Mouse (Mus musculus) heart, embryonic 15.5 days (tissue): ENCODE measurements around the gene Abca3. TPM values are rescaled to one million over a fixed set of nuclear protein-coding genes. Genes with fewer than 3 reads are reported as not detected.

ENCODE experiments used
- ATAC-seq: fragments of 200-750 bp; cut with Nextera tagmentation; replicated peaks from 2 replicates; pipeline ENCODE4 v1.8.0; 2017; ENCODE audit warnings: low read depth, moderate TSS enrichment; ENCODE audit not compliant: insufficient number of reproducible peaks, insufficient read depth, low FRiP score
- H3K27ac ChIP-seq: fragments of 300-500 bp; sonication (generic); 2 replicates; pipeline ENCODE4 v1.5.1; 2015; ENCODE audit warnings: mild to moderate bottlenecking, inconsistent platforms
- H3K27me3 ChIP-seq: fragments of 300-500 bp; sonication (generic); 2 replicates; pipeline ENCODE4 v1.6.1; 2015; ENCODE audit warnings: inconsistent platforms
- H3K36me3 ChIP-seq: fragments of 300-500 bp; sonication (generic); 2 replicates; pipeline ENCODE4 v1.6.1; 2015; ENCODE audit warnings: mild to moderate bottlenecking, inconsistent platforms
- H3K4me1 ChIP-seq: fragments of 300-500 bp; sonication (generic); replicated peaks from 2 replicates; pipeline ENCODE4 v1.6.1; 2015; ENCODE audit warnings: inconsistent platforms
- H3K4me2 ChIP-seq: fragments of 300-500 bp; sonication (generic); 2 replicates; pipeline ENCODE4 v1.6.1; 2015; ENCODE audit warnings: inconsistent platforms, mild to moderate bottlenecking, moderate library complexity
- H3K4me3 ChIP-seq: fragments of 300-500 bp; sonication (generic); 2 replicates; pipeline ENCODE4 v1.5.1; 2015; ENCODE audit warnings: mild to moderate bottlenecking, inconsistent platforms
- H3K9ac ChIP-seq: fragments of 300-500 bp; sonication (generic); 2 replicates; pipeline ENCODE4 v1.6.1; 2015; ENCODE audit warnings: mild to moderate bottlenecking, inconsistent platforms
- H3K9me3 ChIP-seq: fragments of 300-500 bp; sonication (generic); replicated peaks from 2 replicates; pipeline ENCODE4 v1.6.1; 2016; ENCODE audit warnings: inconsistent platforms
- WGBS: fragments of 180-500 bp; shearing (Covaris S2); methylation state at CpG from one replicate; pipeline ENCODE4 v1.1.7; 2015; ENCODE audit warnings: mixed read lengths; 5-methylcytosine and 5-hydroxymethylcytosine counted together
- polyA plus RNA-seq: library from polyadenylated mRNA; unstranded; fragments of >200 nt; fragmentation: Nextera tagmentation; extraction: Ambion mirVana; gene quantifications from 2 replicates; pipeline ENCODE4 v1.2.1, GENCODE M21; 2015

The Abca3 gene
- polyA plus RNA-seq: 6.0 and 7.8 TPM in 2 replicates

DNA sequence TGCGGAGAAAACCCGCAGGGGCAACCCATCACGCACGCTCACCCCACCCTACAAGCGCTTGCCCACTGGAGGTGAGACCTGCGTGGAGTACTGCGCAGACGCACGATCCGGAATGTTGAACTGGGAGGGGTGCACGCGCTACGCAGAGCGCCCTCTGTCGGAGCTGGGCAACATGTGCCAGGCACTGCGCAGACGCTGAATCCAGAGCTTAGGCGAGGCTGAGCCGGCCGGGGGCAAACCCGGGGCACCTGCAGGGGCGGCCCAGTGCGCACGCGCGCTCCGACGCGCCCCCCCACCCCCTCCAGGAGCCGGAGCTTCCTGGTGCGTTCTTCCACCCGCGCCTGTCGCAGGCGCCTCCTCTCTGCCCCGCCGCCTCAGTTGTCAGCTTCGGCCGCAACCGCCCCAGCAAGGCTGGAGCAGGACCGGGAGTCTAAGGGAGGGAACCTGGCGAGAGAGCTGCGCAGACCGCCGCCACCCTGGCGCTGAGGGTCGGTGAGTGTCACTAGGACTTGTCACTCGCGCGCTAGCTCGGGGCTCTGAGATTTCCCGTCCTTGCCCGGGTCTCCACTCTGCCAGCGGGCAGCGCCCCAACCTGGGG is at the start of gene Abca3:
Gene Abca3, plus strand, starts transcription at position 191 of the 598 bp plus-strand sequence.
- ATAC-seq: peak; percentile 95
- H3K27me3 ChIP-seq: peaks cover 22% of the 10 kb centered on the region
- no peaks in the 10 kb centered on the region for H3K36me3 ChIP-seq
- H3K4me1 ChIP-seq: peaks cover 16% of the 10 kb centered on the region
- H3K4me3 ChIP-seq: peak within 1 kb of the TSS; percentile 71
- H3K9ac ChIP-seq: peak within 1 kb of the TSS; percentile 70
- peak within 1 kb of the TSS; percentile 38 for H3K27ac ChIP-seq
- H3K9me3 ChIP-seq: no peaks in the 10 kb centered on the region
- peak within 1 kb of the TSS; percentile 98 for H3K4me2 ChIP-seq
- WGBS: under 1% methylated on average over 45 of the region's 55 CpGs

DNA sequence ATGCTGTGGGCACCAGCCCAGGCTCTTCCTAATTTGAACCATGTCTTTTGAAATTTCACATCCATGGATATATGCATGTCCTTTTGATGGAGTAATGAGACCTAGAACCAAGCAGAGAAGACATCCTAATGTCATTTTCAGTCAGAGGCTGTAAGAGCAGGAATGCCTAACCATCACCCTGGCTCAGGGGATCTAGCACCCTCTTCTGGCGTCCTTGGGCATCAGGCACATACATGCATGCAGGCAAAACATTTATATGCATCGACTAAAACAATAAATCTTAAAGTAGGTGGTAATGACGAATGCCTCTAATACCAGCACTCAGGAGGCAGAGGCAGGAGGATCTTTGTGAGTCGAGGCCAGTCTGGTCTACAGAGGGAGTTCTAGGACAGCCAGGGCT is 44.2 kb upstream of the Abca3 start:
- Histone ChIP-seq H3K4me1 (no peaks in the 10 kb centered on the region), H3K36me3 (no peaks in the 10 kb centered on the region), H3K27me3 (no peaks in the 10 kb centered on the region), H3K9me3 (no peaks in the 10 kb centered on the region), H3K4me3 (no peak overlapping the region), H3K27ac (no peak overlapping the region), H3K4me2 (no peak overlapping the region), H3K9ac (no peak overlapping the region)
- no peak for ATAC-seq
- WGBS: 47% methylated on average over 4 of the region's 4 CpGs

GRCm38 (mm10) chr17:24320826-24321225 is 30.9 kb upstream of the Abca3 start:
- Histone ChIP-seq H3K4me2 (no peak overlapping the region), H3K4me3 (no peak overlapping the region), H3K27ac (no peak overlapping the region), H3K36me3 (no peaks in the 10 kb centered on the region), H3K9ac (no peak overlapping the region), H3K27me3 (no peaks in the 10 kb centered on the region), H3K9me3 (no peaks in the 10 kb centered on the region), H3K4me1 (no peaks in the 10 kb centered on the region)
- WGBS: 84% methylated on average over 3 of the region's 3 CpGs
- no peak for ATAC-seq

DNA sequence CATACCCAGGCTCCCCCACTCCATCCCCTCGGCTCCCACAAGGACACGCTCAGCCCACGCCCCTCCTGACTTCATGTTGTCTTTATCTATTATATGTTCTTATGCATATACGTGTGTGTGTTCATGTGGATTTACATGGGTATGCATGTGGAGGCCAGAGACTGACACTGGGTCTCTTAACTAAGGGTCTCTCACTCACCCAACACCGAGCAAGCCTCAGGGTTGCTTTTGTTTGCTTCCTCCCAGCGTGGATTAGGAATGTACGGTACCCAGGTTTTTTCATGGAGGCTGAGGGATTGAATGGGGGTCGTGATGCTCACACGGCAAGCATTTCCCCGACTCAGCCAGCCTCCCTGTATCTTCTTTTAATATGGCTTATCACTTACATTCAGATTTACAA is 26.7 kb upstream of the Abca3 start:
- H3K9ac ChIP-seq: no peak overlapping the region
- H3K4me3 ChIP-seq: no peak overlapping the region
- no peak overlapping the region for H3K27ac ChIP-seq
- H3K4me2 ChIP-seq: no peak overlapping the region
- no peaks in the 10 kb centered on the region for H3K27me3 ChIP-seq
- H3K9me3 ChIP-seq: no peaks in the 10 kb centered on the region
- no peaks in the 10 kb centered on the region for H3K4me1 ChIP-seq
- H3K36me3 ChIP-seq: no peaks in the 10 kb centered on the region
- no peak for ATAC-seq
- WGBS: 82% methylated on average over 10 of the region's 10 CpGs

DNA sequence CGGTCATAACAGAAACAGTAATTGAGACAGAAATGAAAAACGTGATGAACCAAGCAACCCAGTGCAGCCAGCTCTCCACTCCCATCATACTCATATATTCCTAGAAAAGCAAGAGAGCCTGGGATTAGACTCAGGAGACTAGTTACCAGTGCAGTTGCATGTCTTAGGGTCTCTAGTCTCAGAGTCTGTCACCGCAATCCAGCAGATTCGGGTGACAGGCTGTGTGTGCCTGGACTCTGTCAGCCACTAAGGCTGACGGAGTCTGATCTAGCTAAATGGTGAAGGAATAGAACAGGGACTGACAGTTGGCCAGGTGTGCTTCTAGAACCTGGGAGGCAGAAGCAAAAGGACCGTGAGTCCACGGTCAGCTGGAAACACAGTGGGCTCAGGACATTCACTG is 24.1 kb upstream of the Abca3 start:
- Histone ChIP-seq H3K9ac (no peak overlapping the region), H3K27ac (no peak overlapping the region), H3K9me3 (no peaks in the 10 kb centered on the region), H3K36me3 (no peaks in the 10 kb centered on the region), H3K27me3 (no peaks in the 10 kb centered on the region), H3K4me3 (no peak overlapping the region), H3K4me1 (no peaks in the 10 kb centered on the region), H3K4me2 (no peak overlapping the region)
- WGBS: 70% methylated on average over 7 of the region's 7 CpGs
- ATAC-seq: no peak

GRCm38 (mm10) chr17:24344672-24345071 is 7.1 kb upstream of the Abca3 start:
- no peaks in the 10 kb centered on the region for H3K9me3 ChIP-seq
- no peak overlapping the region for H3K27ac ChIP-seq
- no peak overlapping the region for H3K4me2 ChIP-seq
- 76% methylated on average over 8 of the region's 8 CpGs for WGBS
- 0 out of 2 replicates have a peak, but pooled peaks cover 3% of the 10 kb centered on the region for H3K27me3 ChIP-seq
- H3K9ac ChIP-seq: no peak overlapping the region
- H3K4me3 ChIP-seq: no peak overlapping the region
- no peaks in the 10 kb centered on the region for H3K36me3 ChIP-seq
- no peaks in the 10 kb centered on the region for H3K4me1 ChIP-seq
- ATAC-seq: no peak

GRCm38 (mm10) chr17:24346831-24347230 is 4.9 kb upstream of the Abca3 start:
- 47% methylated on average over 7 of the region's 7 CpGs for WGBS
- ATAC-seq: no peak

DNA sequence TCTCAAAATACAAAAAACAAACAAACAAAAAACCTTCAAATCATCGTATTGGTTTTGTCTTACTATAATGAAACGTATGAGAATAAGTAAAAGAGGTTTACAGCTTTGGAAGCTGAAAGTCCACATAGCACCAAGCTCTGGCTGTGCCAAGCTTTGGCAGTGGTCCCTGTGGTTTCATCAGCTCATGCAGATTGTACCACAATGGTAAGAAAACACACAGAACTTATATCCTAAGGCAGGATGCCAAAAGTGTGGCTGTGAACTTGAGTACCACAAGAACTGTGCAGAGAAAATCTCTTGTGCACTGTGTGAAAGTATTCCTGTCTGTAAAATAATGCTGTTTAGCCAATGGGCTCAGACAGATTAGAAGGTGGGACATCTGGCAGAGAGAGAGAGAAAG is 2.6 kb upstream of the Abca3 start:
- WGBS: 73% methylated on average over 2 of the region's 2 CpGs

More at GRCm38 (mm10) chr17:24346831-24347230, 4.9 kb upstream of the Abca3 start:
- H3K36me3 ChIP-seq: no peaks in the 10 kb centered on the region
- peaks cover 22% of the 10 kb centered on the region for H3K27me3 ChIP-seq
- no peaks in the 10 kb centered on the region for H3K9me3 ChIP-seq
- H3K4me1 ChIP-seq: peaks cover 11% of the 10 kb centered on the region
- H3K4me2 ChIP-seq: no peak overlapping the region
- no peak overlapping the region for H3K27ac ChIP-seq
- no peak overlapping the region for H3K9ac ChIP-seq
- no peak overlapping the region for H3K4me3 ChIP-seq

DNA sequence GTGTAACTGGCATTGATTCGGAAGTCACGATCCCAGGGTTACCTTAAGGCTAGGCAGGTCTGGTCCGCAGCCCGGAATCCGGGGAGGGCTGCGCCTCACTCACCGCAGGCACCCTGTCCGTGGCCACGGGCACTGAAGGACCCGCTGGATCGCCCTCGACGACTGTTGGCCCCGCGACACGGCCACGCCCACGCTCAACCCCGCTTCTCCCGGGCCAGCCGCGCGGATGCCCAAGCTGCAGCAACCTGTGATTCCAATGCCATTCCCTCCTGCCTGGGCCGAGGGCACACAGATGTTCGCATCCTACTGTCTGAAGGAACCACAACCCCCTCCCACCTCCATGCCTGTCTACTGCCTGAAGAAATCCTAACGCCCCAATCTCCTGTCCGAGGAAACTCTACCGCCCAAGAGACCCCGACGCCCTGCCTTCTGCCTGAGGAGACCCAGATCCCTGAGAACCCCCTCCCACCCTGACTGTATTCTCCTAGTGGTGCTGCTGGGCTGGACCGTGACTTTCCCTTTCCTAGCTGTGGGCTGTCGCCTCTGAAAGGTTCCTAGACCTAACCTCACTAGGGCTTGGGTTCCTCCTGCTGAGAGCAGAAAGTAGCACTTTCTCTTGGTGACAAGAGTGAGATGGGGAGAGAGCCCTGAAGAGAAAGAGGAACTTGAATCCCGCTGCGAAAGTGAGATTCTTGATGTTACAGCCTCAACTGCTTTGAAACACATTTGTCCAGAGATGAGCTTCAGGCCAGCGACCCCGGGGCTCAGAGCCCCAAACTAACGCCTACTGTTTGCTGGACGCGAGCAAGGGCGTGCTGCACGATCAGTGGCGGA is 607 bp upstream of the Abca3 start, which contains the start of gene Abca17:
Gene Abca17, minus strand, starts transcription at position 143 of the 834 bp plus-strand sequence.
- 4% methylated on average over 42 of the region's 42 CpGs for WGBS
- Histone ChIP-seq H3K9me3 (no peaks in the 10 kb centered on the region), H3K9ac (peak within 1 kb of the TSS; percentile 70), H3K36me3 (no peaks in the 10 kb centered on the region), H3K27ac (peak within 1 kb of the TSS; percentile 38; the same call in 1 of the 2 replicates), H3K4me1 (peaks cover 16% of the 10 kb centered on the region), H3K27me3 (peaks cover 22% of the 10 kb centered on the region), H3K4me3 (peak within 1 kb of the TSS; percentile 71), H3K4me2 (peak within 1 kb of the TSS; percentile 98)
- no peak for ATAC-seq

More for the DNA sequence above, 2.6 kb upstream of the Abca3 start:
- Histone ChIP-seq H3K36me3 (no peaks in the 10 kb centered on the region), H3K4me3 (no peak overlapping the region), H3K4me1 (peaks cover 16% of the 10 kb centered on the region), H3K4me2 (no peak overlapping the region), H3K27ac (no peak overlapping the region), H3K9me3 (no peaks in the 10 kb centered on the region), H3K9ac (no peak overlapping the region), H3K27me3 (peaks cover 22% of the 10 kb centered on the region)
- no peak for ATAC-seq

DNA sequence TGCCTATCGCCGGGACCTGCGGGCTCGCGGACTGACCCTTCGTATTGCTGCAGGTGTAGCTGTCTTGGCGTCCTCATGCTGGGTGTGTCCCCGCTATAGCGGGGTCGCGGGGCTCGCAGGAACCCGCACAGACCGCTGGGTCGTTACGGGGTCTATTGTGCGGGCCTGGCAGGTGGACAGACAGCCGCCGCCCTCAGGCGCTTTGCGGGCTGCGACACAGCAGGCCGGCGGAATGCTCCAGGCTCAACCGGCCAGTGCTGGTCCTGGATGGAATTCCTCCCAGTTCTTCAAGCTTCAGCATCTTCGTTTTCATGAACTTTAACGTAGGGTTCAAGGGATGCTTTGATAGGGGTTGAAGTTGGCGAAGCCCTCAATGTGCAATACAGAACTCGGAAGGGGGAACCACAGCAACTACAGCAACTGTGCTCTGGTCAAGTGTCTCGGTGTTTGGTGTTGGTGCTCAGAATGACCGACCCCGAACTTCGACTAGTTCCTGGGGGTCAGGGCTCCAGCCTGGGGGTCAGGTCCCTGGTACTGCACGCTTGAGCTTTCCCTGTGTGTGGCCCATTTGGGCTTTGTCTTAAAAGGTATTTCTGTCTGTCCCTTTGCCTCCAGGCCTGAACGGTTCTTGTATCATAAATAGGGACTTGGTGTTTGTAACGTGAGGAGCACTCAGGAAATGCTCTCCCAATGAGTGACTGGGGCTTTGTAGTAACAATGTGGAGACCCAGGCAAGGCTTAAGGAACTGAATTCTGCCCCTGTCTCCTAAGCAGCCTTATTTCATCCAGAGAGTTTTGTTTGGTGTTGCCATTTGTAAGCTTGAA is 832 bp downstream of the Abca3 start:
- H3K9me3 ChIP-seq: no peaks in the 10 kb centered on the region
- H3K27ac ChIP-seq: peak overlapping the region; percentile 38
- 5% methylated on average over 36 of the region's 36 CpGs for WGBS
- H3K36me3 ChIP-seq: no peaks in the 10 kb centered on the region
- peak overlapping the region; percentile 98 for H3K4me2 ChIP-seq
- peaks cover 16% of the 10 kb centered on the region for H3K4me1 ChIP-seq
- H3K9ac ChIP-seq: peak overlapping the region; percentile 70
- H3K4me3 ChIP-seq: peak overlapping the region; percentile 71
- peak; percentile 33; the same call in 1 of the 2 replicates for ATAC-seq
- peaks cover 22% of the 10 kb centered on the region for H3K27me3 ChIP-seq

- Histone ChIP-seq H3K36me3 (no peaks in the 10 kb centered on the region), H3K27me3 (peaks cover 22% of the 10 kb centered on the region), H3K4me2 (no peak overlapping the region), H3K9ac (no peak overlapping the region), H3K4me1 (peaks cover 16% of the 10 kb centered on the region), H3K4me3 (no peak overlapping the region), H3K9me3 (no peaks in the 10 kb centered on the region), H3K27ac (no peak overlapping the region)
- ATAC-seq: no peak
- WGBS: 72% methylated on average over 3 of the region's 3 CpGs
Observed at GRCm38 (mm10) chr17:24353960-24354359, 2.2 kb downstream of the Abca3 start.
